Mouse (Mus musculus): Measurements from ENCODE around the gene Wdr46. TPM values are rescaled to one million over a fixed set of nuclear protein-coding genes. Genes with fewer than 3 reads are reported as not detected.
A peak's percentile ranks its signal among the peaks of the same experiment; 100 is the strongest.
"Not testable (repeated sequence)": the region's sequence is repeated elsewhere in the genome, so short reads cannot be mapped to it uniquely, and the experiment has no call there.

Wdr46 gene
- polyA plus RNA-seq, 1 experiment from 2014 or later, result 18.9 TPM

GRCm38 (mm10) chr17:33977861-33978557 lies 37.5 kb downstream of the Wdr46 start:
- WGBS, result 2% methylated on average over 57 of the region's 57 CpGs
- Histone ChIP-seq H3K9me3 (ENCODE audit: control insufficient read depth, low read length) (no peaks in the 10 kb centered on the region), H3K9ac (replicated peaks; ENCODE audit: low read depth, low read length) (no peak overlapping the region), H3K36me3 (ENCODE audit: control insufficient read depth, insufficient read depth, low read length) (no peaks in the 10 kb centered on the region), H3K27ac (ENCODE audit: low read depth, low read length) (no peak overlapping the region), H3K27me3 (ENCODE audit: control insufficient read depth, insufficient read depth, low read length) (peaks cover 9% of the 10 kb centered on the region), H3K4me3 (ENCODE audit: low read depth, low read length) (peak overlapping the region; percentile 25), H3K4me2 (ENCODE audit: low read depth, low read length) (peak overlapping the region; percentile 40), H3K4me1 (ENCODE audit: control insufficient read depth, insufficient read depth, low read length) (0 out of 2 replicates have a peak, but pooled peaks cover 4% of the 10 kb centered on the region)
- ATAC-seq (ENCODE audit: low read depth), result no peak

- Histone ChIP-seq H3K36me3 (ENCODE audit: control insufficient read depth, insufficient read depth, low read length) (no peaks in the 10 kb centered on the region), H3K4me2 (ENCODE audit: low read depth, low read length) (peak overlapping the region; percentile 40), H3K4me3 (ENCODE audit: low read depth, low read length) (peak overlapping the region; percentile 25), H3K27ac (ENCODE audit: low read depth, low read length) (no peak overlapping the region), H3K9ac (replicated peaks; ENCODE audit: low read depth, low read length) (no peak overlapping the region), H3K4me1 (ENCODE audit: control insufficient read depth, insufficient read depth, low read length) (0 out of 2 replicates have a peak, but pooled peaks cover 4% of the 10 kb centered on the region), H3K27me3 (ENCODE audit: control insufficient read depth, insufficient read depth, low read length) (peaks cover 9% of the 10 kb centered on the region), H3K9me3 (ENCODE audit: control insufficient read depth, low read length) (no peaks in the 10 kb centered on the region)
- under 1% methylated on average over 16 of the region's 17 CpGs for WGBS
- no peak for ATAC-seq (ENCODE audit: low read depth)
These were observed 38.2 kb downstream of the Wdr46 start for GRCm38 (mm10) chr17:33978631-33979031.

GRCm38 (mm10) chr17:33979512-33980050 lies 39.1 kb downstream of the Wdr46 start:
- Histone ChIP-seq H3K4me2 (ENCODE audit: low read depth, low read length) (no peak overlapping the region), H3K9me3 (ENCODE audit: control insufficient read depth, low read length) (no peaks in the 10 kb centered on the region), H3K9ac (replicated peaks; ENCODE audit: low read depth, low read length) (no peak overlapping the region), H3K4me3 (ENCODE audit: low read depth, low read length) (no peak overlapping the region), H3K4me1 (ENCODE audit: control insufficient read depth, insufficient read depth, low read length) (0 out of 2 replicates have a peak, but pooled peaks cover 4% of the 10 kb centered on the region), H3K36me3 (ENCODE audit: control insufficient read depth, insufficient read depth, low read length) (no peaks in the 10 kb centered on the region), H3K27ac (ENCODE audit: low read depth, low read length) (no peak overlapping the region), H3K27me3 (ENCODE audit: control insufficient read depth, insufficient read depth, low read length) (peaks cover 9% of the 10 kb centered on the region)
- 77% methylated on average over 6 of the region's 6 CpGs for WGBS
- ATAC-seq (ENCODE audit: low read depth), result no peak

GRCm38 (mm10) chr17:33980181-33981035 lies 39.9 kb downstream of the Wdr46 start:
- H3K27ac ChIP-seq (ENCODE audit: low read depth, low read length), result 0 out of 2 replicates have a peak overlapping the region, but pooled peaks have one; percentile 34
- 77% methylated on average over 19 of the region's 19 CpGs for WGBS
- ATAC-seq (ENCODE audit: low read depth), result peak; percentile 4; the same call in 1 of the 2 replicates
- no peaks in the 10 kb centered on the region for H3K9me3 ChIP-seq (ENCODE audit: control insufficient read depth, low read length)
- H3K4me3 ChIP-seq (ENCODE audit: low read depth, low read length), result no peak overlapping the region
- no peaks in the 10 kb centered on the region for H3K36me3 ChIP-seq (ENCODE audit: control insufficient read depth, insufficient read depth, low read length)
- no peak overlapping the region for H3K4me2 ChIP-seq (ENCODE audit: low read depth, low read length)
- 0 out of 2 replicates have a peak, but pooled peaks cover 4% of the 10 kb centered on the region for H3K4me1 ChIP-seq (ENCODE audit: control insufficient read depth, insufficient read depth, low read length)
- peaks cover 9% of the 10 kb centered on the region for H3K27me3 ChIP-seq (ENCODE audit: control insufficient read depth, insufficient read depth, low read length)
- H3K9ac ChIP-seq (replicated peaks; ENCODE audit: low read depth, low read length), result peak overlapping the region; percentile 37; the same call in 1 of the 2 replicates

GRCm38 (mm10) chr17:33981192-33981909 lies 40.9 kb downstream of the Wdr46 start:
- H3K36me3 ChIP-seq (ENCODE audit: control insufficient read depth, insufficient read depth, low read length); H3K27me3 ChIP-seq (ENCODE audit: control insufficient read depth, insufficient read depth, low read length); H3K9me3 ChIP-seq (ENCODE audit: control insufficient read depth, low read length); H3K4me1 ChIP-seq (ENCODE audit: control insufficient read depth, insufficient read depth, low read length): not testable (repeated sequence)
- under 1% methylated on average over 27 of the region's 27 CpGs for WGBS
- peak overlapping the region; percentile 43 for H3K4me2 ChIP-seq (ENCODE audit: low read depth, low read length)
- H3K27ac ChIP-seq (ENCODE audit: low read depth, low read length), result peak overlapping the region; percentile 88
- H3K9ac ChIP-seq (replicated peaks; ENCODE audit: low read depth, low read length), result peak overlapping the region; percentile 47; the same call in 1 of the 2 replicates
- peak overlapping the region; percentile 38 for H3K4me3 ChIP-seq (ENCODE audit: low read depth, low read length)
- peak; percentile 96 for ATAC-seq (ENCODE audit: low read depth)

GRCm38 (mm10) chr17:33982136-33982535 lies 41.7 kb downstream of the Wdr46 start:
- not testable (repeated sequence) for H3K9ac ChIP-seq (replicated peaks; ENCODE audit: low read depth, low read length); H3K27ac ChIP-seq (ENCODE audit: low read depth, low read length); H3K36me3 ChIP-seq (ENCODE audit: control insufficient read depth, insufficient read depth, low read length); ATAC-seq (ENCODE audit: low read depth); H3K4me1 ChIP-seq (ENCODE audit: control insufficient read depth, insufficient read depth, low read length); H3K9me3 ChIP-seq (ENCODE audit: control insufficient read depth, low read length); H3K27me3 ChIP-seq (ENCODE audit: control insufficient read depth, insufficient read depth, low read length)
- Histone ChIP-seq H3K4me2 (ENCODE audit: low read depth, low read length) (peak overlapping the region; percentile 43), H3K4me3 (ENCODE audit: low read depth, low read length) (0 out of 2 replicates have a peak overlapping the region, but pooled peaks have one; percentile 38)
- WGBS, result 11% methylated on average over 8 of the region's 8 CpGs

GRCm38 (mm10) chr17:33991788-33992664 lies 51.6 kb downstream of the Wdr46 start:
- 34% methylated on average over 10 of the region's 10 CpGs for WGBS
- H3K36me3 ChIP-seq (ENCODE audit: control insufficient read depth, insufficient read depth, low read length), result no peaks in the 10 kb centered on the region
- H3K27ac ChIP-seq (ENCODE audit: low read depth, low read length), result no peak overlapping the region
- no peak overlapping the region for H3K9ac ChIP-seq (replicated peaks; ENCODE audit: low read depth, low read length)
- H3K4me2 ChIP-seq (ENCODE audit: low read depth, low read length), result no peak overlapping the region
- no peaks in the 10 kb centered on the region for H3K9me3 ChIP-seq (ENCODE audit: control insufficient read depth, low read length)
- no peaks in the 10 kb centered on the region for H3K4me1 ChIP-seq (ENCODE audit: control insufficient read depth, insufficient read depth, low read length)
- H3K27me3 ChIP-seq (ENCODE audit: control insufficient read depth, insufficient read depth, low read length), result no peaks in the 10 kb centered on the region
- ATAC-seq (ENCODE audit: low read depth), result peak; percentile 46; the same call in 1 of the 2 replicates
- no peak overlapping the region for H3K4me3 ChIP-seq (ENCODE audit: low read depth, low read length)

- Histone ChIP-seq H3K4me1 (ENCODE audit: control insufficient read depth, insufficient read depth, low read length) (0 out of 2 replicates have a peak, but pooled peaks cover 2% of the 10 kb centered on the region), H3K9me3 (ENCODE audit: control insufficient read depth, low read length) (no peaks in the 10 kb centered on the region), H3K27ac (ENCODE audit: low read depth, low read length) (no peak overlapping the region), H3K4me3 (ENCODE audit: low read depth, low read length) (no peak overlapping the region), H3K27me3 (ENCODE audit: control insufficient read depth, insufficient read depth, low read length) (0 out of 2 replicates have a peak, but pooled peaks cover under 1% of the 10 kb centered on the region), H3K9ac (replicated peaks; ENCODE audit: low read depth, low read length) (no peak overlapping the region), H3K4me2 (ENCODE audit: low read depth, low read length) (no peak overlapping the region), H3K36me3 (ENCODE audit: control insufficient read depth, insufficient read depth, low read length) (no peaks in the 10 kb centered on the region)
- no peak for ATAC-seq (ENCODE audit: low read depth)
- WGBS, result 91% methylated on average over 8 of the region's 8 CpGs
These were observed 54.5 kb downstream of the Wdr46 start for GRCm38 (mm10) chr17:33994959-33995358.

Data from neural tube, embryonic 14.5 days (tissue).